18 mouse cellular contexts compared by ENCODE assay signal in genomic region chr9:120881839-120882238, GRCm38 (mm10). TPM values are rescaled to one million over a fixed set of nuclear protein-coding genes. Genes with fewer than 3 reads are reported as not detected.
DNase-seq lines count a peak whose midpoint lies in the region; ATAC-seq and TF ChIP-seq lines count a peak whose summit lies in the region.
"Had no signal": no experiment of that assay in that cellular context is flagged by ENCODE, and none has a peak within 500 bp of the region (broad histone marks: within the 10 kb centered on the region; RNA-seq: fewer than 3 reads in every experiment).

No protein-coding gene starts in this region.

- H3K4me1 ChIP-seq in intestine, embryonic 15.5 days (replicated peaks): peaks cover 23% of the 10 kb centered on the region
- H3K4me1 ChIP-seq in intestine, postnatal 0 days (replicated peaks; ENCODE audit: control insufficient read depth, insufficient read depth, low read length): no peaks in the 10 kb centered on the region
- H3K4me1 ChIP-seq in liver, embryonic 12.5 days: no peaks in the 10 kb centered on the region
- 0 out of 2 replicates have a peak, but pooled peaks cover 21% of the 10 kb centered on the region for H3K4me1 ChIP-seq in stomach, embryonic 15.5 days
- H3K4me1 ChIP-seq: heart, embryonic 12.5 days had no signal

- no peak overlapping the region for H3K27ac ChIP-seq in intestine, embryonic 15.5 days
- H3K27ac ChIP-seq in intestine, postnatal 0 days (ENCODE audit: low read depth, low read length): no peak overlapping the region
- no peak overlapping the region for H3K27ac ChIP-seq in liver, embryonic 12.5 days
- H3K27ac ChIP-seq in stomach, embryonic 15.5 days: no peak overlapping the region
- H3K27ac ChIP-seq: embryonic facial prominence, embryonic 13.5 days; forebrain, embryonic 12.5 days; hindbrain, embryonic 10.5 days had no signal

- DNase-seq in liver: no peak
- no peak for DNase-seq in adrenal gland, postnatal 14 days
- DNase-seq in urinary bladder, adult 18-20 months (ENCODE audit: low spot score in 2 of 2): no peak
- DNase-seq: adrenal gland, adult 8-10 months; B cell, adult 2 months; gastrocnemius, postnatal 14 days had no signal

- no peaks in the 10 kb centered on the region for H3K36me3 ChIP-seq in intestine, embryonic 15.5 days
- no peaks in the 10 kb centered on the region for H3K36me3 ChIP-seq in intestine, postnatal 0 days (ENCODE audit: control insufficient read depth, insufficient read depth)
- H3K36me3 ChIP-seq in liver, embryonic 12.5 days: no peaks in the 10 kb centered on the region
- no peaks in the 10 kb centered on the region for H3K36me3 ChIP-seq in stomach, embryonic 15.5 days
- H3K36me3 ChIP-seq: embryonic facial prominence, embryonic 13.5 days; forebrain, embryonic 12.5 days; G1E; heart, embryonic 12.5 days; hindbrain, embryonic 10.5 days had no signal

- no peak overlapping the region for H3K4me2 ChIP-seq in intestine, embryonic 15.5 days (replicated peaks)
- no peak overlapping the region for H3K4me2 ChIP-seq in intestine, postnatal 0 days (replicated peaks; ENCODE audit: low read depth)
- H3K4me2 ChIP-seq in liver, embryonic 12.5 days: no peak overlapping the region
- no peak overlapping the region for H3K4me2 ChIP-seq in stomach, embryonic 15.5 days
- H3K4me2 ChIP-seq: embryonic facial prominence, embryonic 13.5 days; forebrain, embryonic 12.5 days; heart, embryonic 12.5 days had no signal

- WGBS in intestine, embryonic 15.5 days: 48% methylated on average over 4 of the region's 4 CpGs
- WGBS in intestine, postnatal 0 days: 39% methylated on average over 4 of the region's 4 CpGs
- WGBS in liver, embryonic 12.5 days (ENCODE audit: insufficient replicate concordance): 47% methylated on average over 4 of the region's 4 CpGs
- 50% methylated on average over 4 of the region's 4 CpGs for WGBS in stomach, embryonic 15.5 days

- TF ChIP-seq CTCF in intestine, postnatal 0 days (IDR thresholded peaks at IDR 0.05; ENCODE audit: low read depth): no peak

- H3K9ac ChIP-seq in intestine, embryonic 15.5 days: no peak overlapping the region
- no peak overlapping the region for H3K9ac ChIP-seq in intestine, postnatal 0 days (ENCODE audit: low read depth, low read length)
- H3K9ac ChIP-seq in liver, embryonic 12.5 days: no peak overlapping the region
- no peak overlapping the region for H3K9ac ChIP-seq in stomach, embryonic 15.5 days
- H3K9ac ChIP-seq: embryonic facial prominence, embryonic 13.5 days; forebrain, embryonic 12.5 days; heart, embryonic 12.5 days had no signal

- ATAC-seq in intestine, embryonic 15.5 days: peak; percentile 69
- ATAC-seq in intestine, postnatal 0 days: no peak
- peak; percentile 34; the same call in 1 of the 2 replicates for ATAC-seq in liver, embryonic 12.5 days
- peak; percentile 44; the same call in 1 of the 2 replicates for ATAC-seq in stomach, embryonic 15.5 days (ENCODE audit: insufficient read depth, low FRiP score, low read depth)
- ATAC-seq: CD4-positive, CD25-positive, alpha-beta regulatory T cell, adult 4 months; forebrain, embryonic 16.5 days had no signal

- H3K27me3 ChIP-seq in intestine, embryonic 15.5 days (replicated peaks): no peaks in the 10 kb centered on the region
- no peaks in the 10 kb centered on the region for H3K27me3 ChIP-seq in intestine, postnatal 0 days (replicated peaks; ENCODE audit: control insufficient read depth, insufficient read depth, low read length)
- no peaks in the 10 kb centered on the region for H3K27me3 ChIP-seq in liver, embryonic 12.5 days (replicated peaks)
- H3K27me3 ChIP-seq in stomach, embryonic 15.5 days (replicated peaks): no peaks in the 10 kb centered on the region
- H3K27me3 ChIP-seq: embryonic facial prominence, embryonic 13.5 days; forebrain, embryonic 12.5 days had no signal

- H3K4me3 ChIP-seq in intestine, embryonic 15.5 days (replicated peaks): no peak overlapping the region
- H3K4me3 ChIP-seq in intestine, postnatal 0 days (ENCODE audit: low read depth, low read length): no peak overlapping the region
- no peak overlapping the region for H3K4me3 ChIP-seq in liver, embryonic 12.5 days
- no peak overlapping the region for H3K4me3 ChIP-seq in stomach, embryonic 15.5 days (replicated peaks)
- H3K4me3 ChIP-seq: embryonic facial prominence, embryonic 13.5 days; forebrain, embryonic 12.5 days; heart, adult 2 months; heart, embryonic 12.5 days; hindbrain, embryonic 10.5 days had no signal

- H3K9me3 ChIP-seq in intestine, embryonic 15.5 days: no peaks in the 10 kb centered on the region
- H3K9me3 ChIP-seq in intestine, postnatal 0 days (ENCODE audit: control insufficient read depth): no peaks in the 10 kb centered on the region
- no peaks in the 10 kb centered on the region for H3K9me3 ChIP-seq in liver, embryonic 12.5 days (replicated peaks)
- H3K9me3 ChIP-seq in stomach, embryonic 15.5 days: no peaks in the 10 kb centered on the region
- H3K9me3 ChIP-seq: embryonic facial prominence, embryonic 13.5 days; forebrain, embryonic 12.5 days; G1E; heart, embryonic 12.5 days; hindbrain, embryonic 10.5 days had no signal

RNA-seq across cellular contexts. Expression of gene Ctnnb1, which starts 47.2 kb away (rescaled TPM):
- 474 and 475 TPM in 2 replicates for polyA plus RNA-seq in intestine, embryonic 15.5 days (2015; fragmentation: Nextera tagmentation; extraction: Ambion mirVana)
- 363 and 364 TPM in 2 replicates for polyA plus RNA-seq in intestine, postnatal 0 days (2015; fragmentation: Nextera tagmentation; extraction: Ambion mirVana)
- polyA plus RNA-seq in liver, embryonic 12.5 days (2016; fragmentation: Nextera tagmentation; extraction: Ambion mirVana): 158 and 161 TPM in 2 replicates
- polyA plus RNA-seq in stomach, embryonic 15.5 days (2015; fragmentation: Nextera tagmentation; extraction: Ambion mirVana): 502 and 547 TPM in 2 replicates
- 696 and 727 TPM in 2 replicates for total RNA-seq in adrenal gland, postnatal 14 days (2021)
